Mouse (Mus musculus) ES-Bruce4 (cell line): Measurements from ENCODE around the gene Hoxa4. TPM values are rescaled to one million over a fixed set of nuclear protein-coding genes. Genes with fewer than 3 reads are reported as not detected.

Experiments
- H3K27ac ChIP-seq: 2 replicates; pipeline ENCODE4 v1.5.1; 2012; ENCODE audit warnings: low read length, inconsistent platforms; ENCODE audit not compliant: insufficient read depth
- H3K27me3 ChIP-seq: 2 replicates; pipeline ENCODE4 v1.6.1; 2012; ENCODE audit warnings: mild to moderate bottlenecking, low read length, inconsistent platforms; ENCODE audit not compliant: control insufficient read depth, poor library complexity, insufficient read depth, severe bottlenecking
- H3K36me3 ChIP-seq: 2 replicates; pipeline ENCODE4 v1.6.1; 2012; ENCODE audit warnings: inconsistent platforms, mild to moderate bottlenecking, low read length, moderate library complexity; ENCODE audit not compliant: control insufficient read depth, poor library complexity, insufficient read depth, severe bottlenecking
- H3K4me1 ChIP-seq: one replicate; pipeline ENCODE4 v1.8.1; 2011; ENCODE audit warnings: low read length; ENCODE audit not compliant: control insufficient read depth, insufficient read depth
- H3K4me3 ChIP-seq: 2 replicates; pipeline ENCODE4 v1.5.1; 2011; ENCODE audit warnings: low read depth, mild to moderate bottlenecking, low read length
- H3K9ac ChIP-seq: 2 replicates; pipeline ENCODE4 v1.6.1; 2012; ENCODE audit warnings: low read depth, mild to moderate bottlenecking, inconsistent platforms; ENCODE audit not compliant: poor library complexity, severe bottlenecking
- H3K9me3 ChIP-seq: replicated peaks from 2 replicates; pipeline ENCODE4 v1.6.1; 2012; ENCODE audit warnings: mild to moderate bottlenecking, low read length, inconsistent platforms; ENCODE audit not compliant: control insufficient read depth, poor library complexity, insufficient read depth, severe bottlenecking
- CTCF ChIP-seq: IDR thresholded peaks from one replicate; pipeline ENCODE4 v1.8.1; 2011; ENCODE audit warnings: low read depth, low read length
- EP300 ChIP-seq: IDR thresholded peaks from 2 replicates; pipeline ENCODE4 v1.6.1; 2011; ENCODE audit warnings: low read depth, low read length; ENCODE audit not compliant: insufficient read depth
- POLR2A ChIP-seq: IDR thresholded peaks from one replicate; pipeline ENCODE4 v1.8.1; 2011; ENCODE audit warnings: low read length; ENCODE audit not compliant: insufficient read depth
- polyA plus RNA-seq: library from polyadenylated mRNA; stranded (reverse); fragments of >200 nt; gene quantifications from 2 replicates; pipeline ENCODE4 v1.2.4, GENCODE M21; 2011; ENCODE audit warnings: low read depth; ENCODE audit not compliant: missing spikeins, insufficient read depth, insufficient read length

The Hoxa4 gene
- polyA plus RNA-seq, 1 experiment, result not detected

DNA sequence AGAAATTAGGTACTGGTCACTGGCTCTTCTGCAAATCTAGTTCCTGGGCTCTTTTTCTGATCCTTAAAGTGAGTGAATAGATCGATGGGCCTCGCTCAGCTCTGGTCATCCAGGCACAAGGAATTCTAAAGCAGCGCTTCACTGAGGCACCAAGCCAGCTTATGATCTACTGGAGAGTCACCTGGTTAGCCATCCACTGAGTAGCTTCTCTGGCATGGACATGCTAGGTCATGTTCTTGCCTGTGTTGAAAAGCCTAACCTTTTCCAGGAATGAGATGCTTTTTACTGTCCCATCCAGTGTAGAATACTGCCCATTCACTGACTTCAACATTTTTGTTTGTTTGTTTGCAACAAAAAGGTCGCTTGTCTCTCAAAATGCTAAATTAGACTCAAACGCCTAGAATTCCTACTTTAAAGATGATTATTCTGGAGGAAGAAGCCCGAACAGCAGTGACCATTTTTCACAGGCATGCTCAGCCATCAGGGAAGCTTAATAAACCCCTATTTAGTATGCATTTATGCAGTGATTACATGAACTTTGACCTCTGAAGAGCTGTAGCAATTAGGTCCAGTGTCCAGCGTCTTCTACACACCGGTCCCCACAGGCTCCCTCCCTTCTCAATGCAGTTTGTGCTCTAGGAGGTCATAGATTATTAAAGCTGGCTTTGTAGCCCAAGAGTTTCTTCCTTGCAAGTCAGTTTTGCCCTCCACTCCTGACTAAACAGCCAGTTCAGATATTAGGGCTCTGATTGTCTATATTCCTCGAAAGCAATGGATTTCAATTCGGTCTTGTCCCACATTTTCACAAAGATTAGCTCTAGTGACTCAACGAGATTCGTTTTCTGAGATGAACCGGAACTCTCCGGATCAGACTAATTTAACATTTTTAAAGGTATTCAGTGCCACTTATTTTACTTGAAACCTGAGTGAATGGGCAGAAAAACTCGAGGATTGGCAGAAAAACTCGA is 39.0 kb downstream of the Hoxa4 start:
- H3K4me3 ChIP-seq, result no peak overlapping the region
- TF ChIP-seq CTCF (no peak), EP300 (no peak), POLR2A (no peak)
- H3K27me3 ChIP-seq, result peaks cover 29% of the 10 kb centered on the region
- H3K27ac ChIP-seq, result no peak overlapping the region
- H3K9ac ChIP-seq, result no peak overlapping the region
- H3K4me1 ChIP-seq, result no peaks in the 10 kb centered on the region
- no peaks in the 10 kb centered on the region for H3K9me3 ChIP-seq
- no peaks in the 10 kb centered on the region for H3K36me3 ChIP-seq

- no peaks in the 10 kb centered on the region for H3K4me1 ChIP-seq
- no peak overlapping the region for H3K4me3 ChIP-seq
- no peak overlapping the region for H3K9ac ChIP-seq
- H3K9me3 ChIP-seq, result no peaks in the 10 kb centered on the region
- no peak for TF ChIP-seq EP300
- TF ChIP-seq CTCF, result no peak
- TF ChIP-seq POLR2A, result no peak
- peaks cover 25% of the 10 kb centered on the region for H3K27me3 ChIP-seq
- H3K36me3 ChIP-seq, result no peaks in the 10 kb centered on the region
- H3K27ac ChIP-seq, result no peak overlapping the region
These were observed 40.0 kb downstream of the Hoxa4 start for GRCm38 (mm10) chr6:52151571-52151970.

- peaks cover 20% of the 10 kb centered on the region for H3K27me3 ChIP-seq
- H3K9ac ChIP-seq, result no peak overlapping the region
- no peaks in the 10 kb centered on the region for H3K4me1 ChIP-seq
- H3K9me3 ChIP-seq, result no peaks in the 10 kb centered on the region
- no peak for TF ChIP-seq EP300
- no peak for TF ChIP-seq CTCF
- TF ChIP-seq POLR2A, result no peak
- no peak overlapping the region for H3K27ac ChIP-seq
- H3K4me3 ChIP-seq, result no peak overlapping the region
- no peaks in the 10 kb centered on the region for H3K36me3 ChIP-seq
These were observed 41.1 kb downstream of the Hoxa4 start for GRCm38 (mm10) chr6:52150401-52150966.

Other genes with a start within 250 kb of the Hoxa4 start
- gene Skap2, start 179.2 kb downstream of the Hoxa4 start, polyA plus RNA-seq, result 42.9 and 43.0 TPM in 2 replicates
- 2.7 and 2.9 TPM in 2 replicates for gene Hoxa1, start 33.4 kb downstream of the Hoxa4 start, polyA plus RNA-seq
- not detected in 2 replicates for gene Hoxa2, start 26.9 kb downstream of the Hoxa4 start, polyA plus RNA-seq
- not detected in 2 replicates for gene 5730596B20Rik, start 14.3 kb downstream of the Hoxa4 start, polyA plus RNA-seq
- not detected in 2 replicates for gene Hoxa5, start 12.8 kb upstream of the Hoxa4 start, polyA plus RNA-seq
- gene Hoxa6, start 17.0 kb upstream of the Hoxa4 start, polyA plus RNA-seq, result not detected in 2 replicates
- gene Hoxa3, start 21.6 kb upstream of the Hoxa4 start, polyA plus RNA-seq, result 0.25 TPM in 1 of 2 replicates, not detected in the other
- not detected in 2 replicates for gene Gm28308, start 21.6 kb upstream of the Hoxa4 start, polyA plus RNA-seq
- gene Hoxa7, start 30.1 kb upstream of the Hoxa4 start, polyA plus RNA-seq, result 0.65 and 1.4 TPM in 2 replicates
- not detected in 2 replicates for gene Hoxa9, start 39.3 kb upstream of the Hoxa4 start, polyA plus RNA-seq
- gene Hoxa10, start 49.1 kb upstream of the Hoxa4 start, polyA plus RNA-seq, result not detected in 2 replicates
- gene Hoxa11, start 54.1 kb upstream of the Hoxa4 start, polyA plus RNA-seq, result not detected in 2 replicates
- 0.25 TPM in 1 of 2 replicates, not detected in the other for gene Hoxa13, start 69.1 kb upstream of the Hoxa4 start, polyA plus RNA-seq
- 0.63 and 0.68 TPM in 2 replicates for gene Evx1, start 121.7 kb upstream of the Hoxa4 start, polyA plus RNA-seq